Mouse (Mus musculus) limb, embryonic 11.5 days (tissue): ENCODE data around the gene Mfsd12. TPM values are rescaled to one million over a fixed set of nuclear protein-coding genes. Genes with fewer than 3 reads are reported as not detected.

Experiments used
- ATAC-seq: fragments of 200-750 bp; cut with Nextera tagmentation; 2 replicates; pipeline ENCODE4 v1.8.0; 2017; ENCODE audit warnings: low read depth; ENCODE audit not compliant: insufficient number of reproducible peaks, low FRiP score, low TSS enrichment
- DNase-seq: peaks from one replicate; pipeline ENCODE4 v3.0.0-alpha.2; 2015; ENCODE audit warnings: low spot score
- H3K27ac ChIP-seq: fragments of 300-500 bp; sonication (generic); replicated peaks from 2 replicates; pipeline ENCODE4 v1.5.1; 2014; ENCODE audit warnings: low read depth, mild to moderate bottlenecking, low read length
- H3K27me3 ChIP-seq: fragments of 300-500 bp; sonication (generic); 2 replicates; pipeline ENCODE4 v1.6.1; 2014; ENCODE audit warnings: mild to moderate bottlenecking, low read length, mixed read lengths; ENCODE audit not compliant: control insufficient read depth, insufficient read depth
- H3K36me3 ChIP-seq: fragments of 300-500 bp; sonication (generic); 2 replicates; pipeline ENCODE4 v1.6.1; 2014; ENCODE audit warnings: mild to moderate bottlenecking, low read length, moderate library complexity, mixed read lengths; ENCODE audit not compliant: control insufficient read depth, insufficient read depth
- H3K4me1 ChIP-seq: fragments of 300-500 bp; sonication (generic); 2 replicates; pipeline ENCODE4 v1.6.1; 2014; ENCODE audit warnings: low read length, mixed read lengths; ENCODE audit not compliant: control insufficient read depth, insufficient read depth
- H3K4me2 ChIP-seq: fragments of 300-500 bp; sonication (generic); 2 replicates; pipeline ENCODE4 v1.6.1; 2014; ENCODE audit warnings: low read depth, mild to moderate bottlenecking, moderate library complexity; ENCODE audit not compliant: severe bottlenecking
- H3K4me3 ChIP-seq: fragments of 300-500 bp; sonication (generic); 2 replicates; pipeline ENCODE4 v1.5.1; 2014; ENCODE audit warnings: low read depth, low read length
- H3K9ac ChIP-seq: fragments of 300-500 bp; sonication (generic); 2 replicates; pipeline ENCODE4 v1.6.1; 2014; ENCODE audit warnings: mild to moderate bottlenecking, low read length
- H3K9me3 ChIP-seq: fragments of 300-500 bp; sonication (generic); 2 replicates; pipeline ENCODE4 v1.6.1; 2016; ENCODE audit warnings: low read length; ENCODE audit not compliant: control insufficient read depth
- WGBS: fragments of 180-500 bp; shearing (Covaris S2); extraction: QIAGEN DNeasy Blood & Tissue Kit; methylation state at CpG from one replicate; pipeline ENCODE4 v1.1.7; 2014; 5-methylcytosine and 5-hydroxymethylcytosine counted together
- polyA plus RNA-seq: library from polyadenylated mRNA; unstranded; fragments of >200 nt; fragmentation: Nextera tagmentation; extraction: Ambion mirVana; gene quantifications from 2 replicates; pipeline ENCODE4 v1.2.1, GENCODE M21; 2014

Mfsd12 gene
- polyA plus RNA-seq, 1 experiment from 2014 or later, result 4.7 TPM

DNA sequence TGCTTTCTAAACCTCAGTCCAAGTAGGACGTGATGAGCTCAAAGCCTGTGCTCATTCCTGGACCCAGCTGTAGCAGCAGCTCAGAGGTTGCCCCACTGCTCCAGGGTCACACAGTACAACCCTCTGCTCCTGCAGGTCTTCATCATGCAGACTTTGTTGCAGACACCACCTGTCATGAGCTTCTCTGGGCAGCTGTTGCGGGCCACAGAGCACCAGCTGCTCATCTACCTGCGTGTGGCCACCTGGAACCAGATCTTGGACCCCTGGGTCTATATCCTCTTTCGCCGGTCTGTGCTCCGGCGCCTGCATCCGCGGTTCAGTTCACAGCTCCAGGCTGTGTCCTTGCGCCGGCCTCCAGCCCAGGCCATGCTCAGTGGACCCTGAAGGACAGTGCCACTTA lies 23.0 kb upstream of the Mfsd12 start:
- no peak overlapping the region for H3K4me3 ChIP-seq
- H3K27me3 ChIP-seq, result peaks cover 24% of the 10 kb centered on the region
- H3K4me2 ChIP-seq, result no peak overlapping the region
- H3K36me3 ChIP-seq, result no peaks in the 10 kb centered on the region
- ATAC-seq (no peak), DNase-seq (no peak)
- WGBS, result 76% methylated on average over 11 of the region's 11 CpGs
- H3K4me1 ChIP-seq, result peaks cover 16% of the 10 kb centered on the region
- no peak overlapping the region for H3K27ac ChIP-seq
- H3K9me3 ChIP-seq, result no peaks in the 10 kb centered on the region
- no peak overlapping the region for H3K9ac ChIP-seq

DNA sequence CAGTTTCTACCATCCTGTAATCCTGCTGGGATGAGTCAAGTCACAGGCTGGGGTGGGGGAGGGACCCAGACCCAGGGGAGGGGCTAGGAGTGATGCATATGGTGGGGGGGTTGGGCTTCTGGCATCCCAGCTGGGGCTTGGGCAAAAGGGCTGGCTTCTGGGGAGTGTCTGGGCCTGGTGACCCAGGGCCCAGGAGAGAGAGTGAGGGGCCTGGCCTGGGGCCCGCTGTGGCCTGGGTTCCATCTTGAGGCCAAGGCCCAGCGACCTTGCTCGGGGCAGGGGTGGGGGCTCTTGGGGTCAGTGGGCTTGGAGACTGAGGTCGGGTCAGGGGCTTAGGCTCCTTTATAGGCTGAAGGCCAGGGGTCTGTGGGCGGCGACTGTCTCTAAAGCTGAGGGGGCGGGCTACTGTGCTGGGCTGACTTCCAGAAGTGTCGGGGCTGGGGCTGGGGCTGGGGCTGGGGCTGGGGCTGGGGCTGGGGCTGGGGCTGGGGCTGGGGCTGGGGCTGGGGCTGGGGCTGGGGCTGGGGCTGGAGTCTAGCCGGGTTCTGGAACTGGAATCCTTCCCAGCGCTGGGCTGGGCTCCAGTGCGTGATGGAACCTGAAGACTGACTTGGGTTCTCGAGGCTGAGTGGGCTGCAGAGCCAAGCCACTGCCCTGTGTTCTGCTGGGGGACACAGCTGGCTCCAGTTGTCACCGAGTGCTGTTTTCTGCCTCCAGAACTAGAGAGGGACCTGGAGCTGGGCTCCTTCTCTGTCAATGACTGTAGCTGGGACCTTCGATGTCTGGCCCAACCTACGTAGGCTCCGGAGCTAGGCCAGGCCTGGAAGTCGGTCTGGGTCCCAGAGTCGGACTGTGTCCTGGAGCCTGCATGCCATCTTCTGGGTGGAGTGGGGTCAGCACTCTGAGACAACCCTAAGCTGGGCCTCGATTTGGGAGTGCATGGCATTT lies 21.6 kb upstream of the Mfsd12 start:
- Histone ChIP-seq H3K4me1 (peaks cover 10% of the 10 kb centered on the region), H3K9me3 (no peaks in the 10 kb centered on the region), H3K4me2 (no peak overlapping the region), H3K4me3 (no peak overlapping the region), H3K27ac (0 out of 2 replicates have a peak overlapping the region, but pooled peaks have one; percentile 36), H3K27me3 (peaks cover 24% of the 10 kb centered on the region), H3K9ac (no peak overlapping the region), H3K36me3 (no peaks in the 10 kb centered on the region)
- DNase-seq (no peak), ATAC-seq (no peak)
- 29% methylated on average over 19 of the region's 19 CpGs for WGBS

DNA sequence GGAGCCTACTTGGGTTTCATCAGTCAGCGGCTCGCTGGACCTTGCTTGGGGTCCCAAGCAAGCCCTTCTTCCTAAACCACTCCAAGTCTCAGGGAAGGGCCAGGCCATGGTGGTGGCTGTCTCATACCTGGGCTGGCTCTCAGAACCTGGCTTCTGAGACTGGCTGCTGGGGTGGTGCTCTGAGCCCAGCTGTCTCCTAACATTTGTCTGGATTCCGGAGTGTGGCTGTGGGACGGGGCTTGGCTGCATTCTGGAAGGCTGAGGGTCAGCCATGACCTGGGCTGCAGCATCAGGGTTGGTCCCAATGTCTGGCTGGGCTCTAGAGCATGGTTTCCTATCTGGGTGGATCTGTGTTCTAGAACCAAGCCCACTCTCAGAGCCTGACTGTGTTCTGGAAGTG lies 20.7 kb upstream of the Mfsd12 start:
- Histone ChIP-seq H3K27ac (no peak overlapping the region), H3K4me1 (peaks cover 10% of the 10 kb centered on the region), H3K9me3 (no peaks in the 10 kb centered on the region), H3K9ac (no peak overlapping the region), H3K4me2 (no peak overlapping the region), H3K4me3 (no peak overlapping the region), H3K36me3 (no peaks in the 10 kb centered on the region), H3K27me3 (peaks cover 27% of the 10 kb centered on the region)
- ATAC-seq (no peak), DNase-seq (no peak)
- 93% methylated on average over 4 of the region's 4 CpGs for WGBS

DNA sequence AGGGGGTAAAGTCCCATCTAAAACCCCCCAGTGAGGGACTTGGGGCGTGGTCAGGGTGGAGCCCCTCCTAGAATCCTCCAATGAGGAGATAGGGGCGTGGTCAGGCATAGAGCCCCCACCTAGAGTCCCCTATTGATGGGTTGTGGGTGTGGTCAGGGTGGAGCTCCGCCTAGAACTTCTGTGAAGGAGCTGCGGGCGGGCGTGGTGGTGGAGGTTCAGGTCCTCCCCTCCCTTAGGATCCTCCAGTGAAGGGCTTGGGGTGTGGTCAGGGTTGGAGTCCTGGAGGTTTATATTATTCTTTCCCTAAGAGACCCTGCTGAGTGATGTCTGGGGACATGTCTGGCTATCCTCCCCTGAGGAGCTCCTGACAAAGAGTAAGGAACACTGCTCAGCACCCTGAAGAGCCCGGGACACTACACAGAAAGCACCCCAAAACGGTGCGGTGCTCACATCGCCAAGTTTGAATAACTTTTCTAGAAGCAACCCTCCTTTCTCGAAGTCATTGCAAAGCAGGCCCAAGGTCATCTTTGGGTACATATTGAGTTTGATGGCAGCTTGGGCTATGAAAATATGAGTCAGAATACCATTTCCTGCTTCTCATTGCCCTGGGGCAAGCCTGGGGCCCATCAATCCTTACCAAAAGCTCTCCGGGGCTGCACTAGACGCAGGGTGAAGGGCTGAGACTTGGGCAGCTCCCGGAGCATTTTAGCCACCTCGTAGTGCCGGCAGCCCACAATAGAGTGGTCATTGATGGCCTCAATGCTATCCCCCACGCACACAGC lies 16.5 kb upstream of the Mfsd12 start:
- no peak for ATAC-seq

DNA sequence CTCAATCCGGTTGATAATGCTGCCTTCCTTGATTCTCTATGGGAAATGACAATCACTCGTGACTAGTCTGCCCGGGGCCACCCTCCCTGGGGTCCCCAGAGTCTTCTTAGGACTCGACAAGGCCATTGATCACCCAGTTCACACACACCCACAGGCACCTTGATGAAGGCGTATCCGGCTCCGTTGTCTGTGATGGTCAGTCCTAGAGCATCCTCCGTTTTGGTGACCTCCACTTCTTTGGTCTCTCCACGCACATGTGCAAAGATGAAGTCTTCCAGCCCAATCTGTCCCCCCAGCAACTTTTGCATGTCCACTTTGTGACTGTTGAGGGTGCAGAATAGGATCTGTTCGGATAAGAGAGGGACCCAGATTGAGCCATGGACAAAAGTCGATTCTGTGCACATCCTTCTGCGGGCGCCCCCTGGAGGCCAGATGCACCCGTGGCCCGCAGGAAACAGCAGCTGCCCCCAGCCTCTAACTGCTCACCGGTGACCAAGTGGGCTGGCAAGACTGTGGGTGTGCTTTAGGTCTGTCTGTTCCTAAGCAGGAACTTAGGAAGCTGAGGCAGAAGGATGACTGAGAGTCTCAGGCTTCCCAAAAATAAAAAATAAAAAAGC lies 15.8 kb upstream of the Mfsd12 start:
- H3K27me3 ChIP-seq, result peaks cover 44% of the 10 kb centered on the region
- H3K9me3 ChIP-seq, result no peaks in the 10 kb centered on the region
- WGBS, result 31% methylated on average over 16 of the region's 16 CpGs
- H3K4me1 ChIP-seq, result peaks cover 7% of the 10 kb centered on the region; the same call in 1 of the 2 replicates
- ATAC-seq (no peak), DNase-seq (peak; percentile 84)
- H3K36me3 ChIP-seq, result no peaks in the 10 kb centered on the region; the same call in 1 of the 2 replicates
- H3K4me2 ChIP-seq, result no peak overlapping the region
- H3K9ac ChIP-seq, result no peak overlapping the region
- H3K4me3 ChIP-seq, result no peak overlapping the region
- no peak overlapping the region for H3K27ac ChIP-seq

More for the DNA sequence above, 16.5 kb upstream of the Mfsd12 start:
- H3K36me3 ChIP-seq, result no peaks in the 10 kb centered on the region
- H3K9ac ChIP-seq, result no peak overlapping the region
- H3K9me3 ChIP-seq, result no peaks in the 10 kb centered on the region
- WGBS, result 43% methylated on average over 17 of the region's 17 CpGs
- H3K4me1 ChIP-seq, result peaks cover 9% of the 10 kb centered on the region
- no peak for DNase-seq
- peaks cover 44% of the 10 kb centered on the region for H3K27me3 ChIP-seq
- no peak overlapping the region for H3K27ac ChIP-seq
- no peak overlapping the region for H3K4me3 ChIP-seq
- no peak overlapping the region for H3K4me2 ChIP-seq

DNA sequence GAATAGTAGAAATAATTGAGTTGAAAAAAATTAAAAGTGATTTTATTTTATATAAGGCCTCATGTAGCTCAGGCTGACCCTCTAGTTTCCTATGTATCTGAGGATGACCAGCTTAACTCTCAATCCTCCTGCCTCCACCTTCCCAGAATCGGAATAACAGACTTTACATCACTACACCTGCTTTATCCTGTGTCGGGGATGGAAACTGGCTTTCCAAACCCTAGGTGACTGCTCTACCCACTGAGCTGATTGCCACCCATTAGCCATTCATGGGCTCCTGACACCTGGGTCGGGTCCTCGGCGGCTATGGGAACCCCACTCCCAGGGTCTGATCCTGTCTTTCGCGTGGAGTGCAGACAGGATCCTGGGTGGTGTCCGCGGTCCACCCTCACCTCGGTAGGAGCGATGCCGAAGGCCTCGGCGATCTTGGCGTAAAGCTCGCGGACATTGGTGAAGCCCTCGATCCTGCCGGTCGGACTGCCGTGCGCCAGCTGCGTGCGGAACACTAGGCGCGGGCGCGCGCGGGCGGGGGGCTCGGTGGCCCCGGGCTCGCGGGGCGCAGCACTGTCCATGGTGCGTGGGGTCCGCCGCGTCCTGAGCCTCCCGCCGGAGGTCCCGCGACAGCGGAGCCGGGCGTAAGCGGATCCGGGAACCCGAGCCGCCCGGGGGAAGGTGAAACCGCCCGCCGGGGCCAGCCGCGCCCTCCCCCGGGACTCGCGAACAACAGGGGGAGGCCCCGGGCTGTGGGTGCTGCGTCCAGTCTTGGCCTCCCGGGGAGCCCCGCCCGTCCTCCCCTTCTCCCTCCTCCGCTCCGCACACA lies 14.4 kb upstream of the Mfsd12 start, which contains the start of gene Gipc3:
Gene Gipc3 (minus strand): TSS at position 581 of the 820 bp plus-strand sequence.
- no peak within 1 kb of the TSS for H3K27ac ChIP-seq
- H3K4me2 ChIP-seq, result peak within 1 kb of the TSS; percentile 68
- H3K9ac ChIP-seq, result peak within 1 kb of the TSS; percentile 37
- H3K27me3 ChIP-seq, result peaks cover 42% of the 10 kb centered on the region
- WGBS, result 7% methylated on average over 56 of the region's 67 CpGs
- peak within 1 kb of the TSS; percentile 33 for H3K4me3 ChIP-seq
- ATAC-seq (no peak), DNase-seq (no peak)
- H3K9me3 ChIP-seq, result no peaks in the 10 kb centered on the region
- no peaks in the 10 kb centered on the region; the same call in 1 of the 2 replicates for H3K36me3 ChIP-seq
- peaks cover 13% of the 10 kb centered on the region; the same call in 1 of the 2 replicates for H3K4me1 ChIP-seq

DNA sequence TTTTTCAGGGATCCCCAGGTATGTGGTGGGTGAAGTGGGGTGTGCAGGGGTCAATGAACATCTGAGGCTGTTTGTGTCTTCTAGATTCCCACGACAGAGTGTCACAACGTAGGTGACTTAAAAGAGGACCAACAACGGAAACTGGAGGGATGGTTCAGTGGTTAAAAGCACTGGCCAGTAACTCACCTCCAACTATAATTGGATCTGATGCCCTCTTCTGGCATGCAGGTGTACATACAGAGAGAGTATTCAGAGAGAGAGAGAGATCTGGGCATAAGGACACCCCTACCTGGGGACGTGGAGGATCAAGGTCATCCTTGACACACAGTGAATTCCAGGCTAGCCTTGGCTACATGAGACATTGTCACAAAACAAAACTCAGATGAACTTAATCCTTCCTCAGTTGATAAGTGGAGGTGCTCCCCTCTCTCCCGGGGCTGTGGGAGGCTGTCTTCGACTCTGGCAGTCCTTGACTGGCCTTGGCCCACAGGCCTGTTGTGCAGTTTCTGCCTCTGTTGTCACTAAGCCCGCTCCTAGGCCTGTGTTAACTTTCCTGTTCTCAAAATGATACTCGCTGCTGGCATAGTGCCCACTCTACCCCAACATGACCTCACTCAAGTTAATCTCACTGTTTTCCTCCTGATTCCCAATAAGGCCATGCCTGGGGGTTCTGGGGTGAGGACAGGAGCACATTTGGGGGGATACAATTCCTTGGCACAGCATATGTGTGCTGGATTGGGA lies 12.7 kb upstream of the Mfsd12 start:
- Histone ChIP-seq H3K36me3 (peaks cover 2% of the 10 kb centered on the region; the same call in 1 of the 2 replicates), H3K9ac (no peak overlapping the region), H3K4me1 (peaks cover 22% of the 10 kb centered on the region), H3K27ac (no peak overlapping the region), H3K4me3 (no peak overlapping the region), H3K9me3 (no peaks in the 10 kb centered on the region), H3K27me3 (peaks cover 34% of the 10 kb centered on the region), H3K4me2 (no peak overlapping the region)
- ATAC-seq (no peak), DNase-seq (no peak)
- WGBS, result 60% methylated on average over 8 of the region's 8 CpGs
